Mouse (Mus musculus) kidney, embryonic 14.5 days (tissue): ENCODE measurements around the gene Angel1. TPM values are rescaled to one million over a fixed set of nuclear protein-coding genes. Genes with fewer than 3 reads are reported as not detected.
A peak's percentile ranks its signal among the peaks of the same experiment; 100 is the strongest.

Experiments used
- ATAC-seq: fragments of 200-750 bp; cut with Nextera tagmentation; 2 replicates; pipeline ENCODE4 v1.8.0; 2017; ENCODE audit warnings: moderate number of reproducible peaks, mild to moderate bottlenecking, moderate TSS enrichment, moderate library complexity; ENCODE audit not compliant: low FRiP score, low TSS enrichment
- H3K27ac ChIP-seq: fragments of 300-500 bp; sonication (generic); 2 replicates; pipeline ENCODE4 v1.5.1; 2014; ENCODE audit warnings: low read depth, mild to moderate bottlenecking, low read length, moderate library complexity, mixed read lengths
- H3K27me3 ChIP-seq: fragments of 300-500 bp; sonication (generic); 2 replicates; pipeline ENCODE4 v1.6.1; 2014; ENCODE audit warnings: mild to moderate bottlenecking, low read length; ENCODE audit not compliant: control insufficient read depth, insufficient read depth
- H3K36me3 ChIP-seq: fragments of 300-500 bp; sonication (generic); 2 replicates; pipeline ENCODE4 v1.6.1; 2014; ENCODE audit warnings: low read length, mixed read lengths; ENCODE audit not compliant: control insufficient read depth, insufficient read depth
- H3K4me1 ChIP-seq: fragments of 300-500 bp; sonication (generic); 2 replicates; pipeline ENCODE4 v1.6.1; 2014; ENCODE audit warnings: low read length, mixed read lengths; ENCODE audit not compliant: control insufficient read depth, insufficient read depth
- H3K4me2 ChIP-seq: fragments of 300-500 bp; sonication (generic); replicated peaks from 2 replicates; pipeline ENCODE4 v1.6.1; 2014; ENCODE audit warnings: low read depth, mild to moderate bottlenecking, low read length
- H3K4me3 ChIP-seq: fragments of 300-500 bp; sonication (generic); 2 replicates; pipeline ENCODE4 v1.5.1; 2014; ENCODE audit warnings: mild to moderate bottlenecking, low read length
- H3K9ac ChIP-seq: fragments of 300-500 bp; sonication (generic); 2 replicates; pipeline ENCODE4 v1.6.1; 2014; ENCODE audit warnings: low read depth, mild to moderate bottlenecking, low read length, moderate library complexity
- H3K9me3 ChIP-seq: fragments of 300-500 bp; sonication (generic); 2 replicates; pipeline ENCODE4 v1.6.1; 2016; ENCODE audit warnings: low read length; ENCODE audit not compliant: control insufficient read depth
- WGBS: fragments of 180-500 bp; shearing (Covaris S2); extraction: QIAGEN DNeasy Blood & Tissue Kit; methylation state at CpG from one replicate; pipeline ENCODE4 v1.1.7; 2014; 5-methylcytosine and 5-hydroxymethylcytosine counted together
- polyA plus RNA-seq: library from polyadenylated mRNA; unstranded; fragments of >200 nt; fragmentation: Nextera tagmentation; extraction: Ambion mirVana; gene quantifications from 2 replicates; pipeline ENCODE4 v1.2.1, GENCODE M21; 2014

The Angel1 gene
- polyA plus RNA-seq, 1 experiment from 2014 or later: 10.2 TPM

GRCm38 (mm10) chr12:86678591-86679545 is 47.4 kb downstream of the Angel1 start, which contains the start of gene Vash1:
Vash1 (plus strand) TSS chr12:86678700.
- peak; percentile 76 for ATAC-seq
- no peaks in the 10 kb centered on the region for H3K36me3 ChIP-seq

DNA sequence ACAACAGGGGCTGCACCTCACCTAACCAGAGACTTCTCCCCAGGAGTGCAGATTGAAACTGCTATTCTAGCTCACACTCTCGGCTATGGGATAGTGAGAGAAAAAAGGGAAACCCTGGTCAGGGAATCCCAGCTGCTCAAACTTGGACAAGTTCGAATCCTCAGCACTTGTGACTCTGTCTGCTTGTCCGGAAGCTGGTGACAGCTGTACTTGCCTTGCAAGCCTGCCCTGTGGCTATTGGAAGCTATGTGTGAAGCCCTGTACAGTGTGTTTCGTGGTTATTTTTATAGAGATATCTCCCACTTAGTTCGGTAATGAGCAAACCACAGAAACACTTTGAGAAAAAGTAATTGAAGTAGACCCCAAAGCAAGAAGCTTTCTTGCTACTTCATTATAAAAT is 53.8 kb downstream of the Angel1 start:
- no peak for ATAC-seq
- no peaks in the 10 kb centered on the region for H3K4me1 ChIP-seq
- H3K9me3 ChIP-seq: no peaks in the 10 kb centered on the region
- no peaks in the 10 kb centered on the region for H3K27me3 ChIP-seq
- H3K27ac ChIP-seq: no peak overlapping the region
- 77% methylated on average over 5 of the region's 5 CpGs for WGBS
- H3K36me3 ChIP-seq: no peaks in the 10 kb centered on the region
- H3K9ac ChIP-seq: no peak overlapping the region
- no peak overlapping the region for H3K4me3 ChIP-seq
- no peak overlapping the region for H3K4me2 ChIP-seq

More at GRCm38 (mm10) chr12:86678591-86679545, 47.4 kb downstream of the Angel1 start, which contains the start of gene Vash1:
- under 1% methylated on average over 80 of the region's 94 CpGs for WGBS
- peak within 1 kb of the TSS; percentile 100 for H3K4me2 ChIP-seq
- H3K4me1 ChIP-seq: peaks cover 12% of the 10 kb centered on the region; the same call in 1 of the 2 replicates
- no peaks in the 10 kb centered on the region for H3K27me3 ChIP-seq
- H3K27ac ChIP-seq: peak within 1 kb of the TSS; percentile 63
- no peaks in the 10 kb centered on the region for H3K9me3 ChIP-seq
- peak within 1 kb of the TSS; percentile 86 for H3K9ac ChIP-seq
- peak within 1 kb of the TSS; percentile 78 for H3K4me3 ChIP-seq

GRCm38 (mm10) chr12:86672105-86672504 is 54.2 kb downstream of the Angel1 start:
- Histone ChIP-seq H3K4me1 (no peaks in the 10 kb centered on the region), H3K36me3 (no peaks in the 10 kb centered on the region), H3K9me3 (no peaks in the 10 kb centered on the region), H3K4me3 (no peak overlapping the region), H3K27ac (no peak overlapping the region), H3K27me3 (no peaks in the 10 kb centered on the region), H3K9ac (no peak overlapping the region), H3K4me2 (no peak overlapping the region)
- no peak; the same call in 1 of the 2 replicates for ATAC-seq
- 78% methylated on average over 4 of the region's 4 CpGs for WGBS

DNA sequence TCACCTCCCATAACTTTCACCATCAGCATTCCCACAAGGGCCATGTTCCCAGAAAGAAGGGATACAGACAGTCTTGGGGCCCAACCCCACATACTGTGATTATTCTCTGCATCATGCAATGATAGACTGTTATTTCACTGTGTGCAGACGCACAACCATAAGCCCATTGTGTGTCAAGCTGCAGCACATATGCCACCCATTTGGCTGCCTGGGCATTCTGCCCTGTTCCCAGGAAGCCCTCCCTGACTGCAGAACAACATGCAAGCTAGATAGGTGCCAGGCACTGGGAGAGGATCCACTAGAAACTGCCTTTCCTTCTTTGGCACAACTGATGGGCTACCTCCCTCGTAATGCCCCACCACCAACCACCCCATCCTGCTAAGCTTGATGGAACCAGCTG is 57.9 kb downstream of the Angel1 start:
- Histone ChIP-seq H3K9ac (no peak overlapping the region), H3K4me3 (no peak overlapping the region), H3K27ac (no peak overlapping the region), H3K4me2 (no peak overlapping the region), H3K27me3 (no peaks in the 10 kb centered on the region), H3K36me3 (no peaks in the 10 kb centered on the region), H3K4me1 (no peaks in the 10 kb centered on the region), H3K9me3 (no peaks in the 10 kb centered on the region)
- ATAC-seq: no peak
- 93% methylated on average over 2 of the region's 2 CpGs for WGBS

DNA sequence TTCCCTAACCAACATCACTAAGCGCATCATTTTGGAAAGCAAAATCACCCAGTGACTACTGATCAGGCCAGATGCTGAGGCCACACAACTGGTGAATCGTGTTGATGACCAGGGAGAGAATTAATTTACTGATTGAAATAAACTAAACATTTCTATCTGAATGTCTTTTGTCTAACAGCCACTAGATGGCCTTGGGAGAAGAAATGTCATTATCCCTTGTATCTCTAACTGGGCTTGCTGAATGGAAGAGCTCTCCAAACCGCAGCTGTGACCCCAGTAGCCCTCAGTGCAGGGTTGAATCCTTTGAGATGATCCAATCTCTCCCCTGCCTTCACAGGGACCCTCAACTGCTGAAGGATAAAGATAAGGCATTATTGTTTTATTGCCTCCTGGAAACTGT is 60.6 kb downstream of the Angel1 start:
- Histone ChIP-seq H3K4me3 (no peak overlapping the region), H3K36me3 (no peaks in the 10 kb centered on the region), H3K9ac (no peak overlapping the region), H3K27ac (no peak overlapping the region), H3K4me1 (no peaks in the 10 kb centered on the region), H3K9me3 (no peaks in the 10 kb centered on the region), H3K27me3 (no peaks in the 10 kb centered on the region), H3K4me2 (no peak overlapping the region)
- WGBS: 71% methylated on average over 3 of the region's 3 CpGs
- ATAC-seq: no peak

DNA sequence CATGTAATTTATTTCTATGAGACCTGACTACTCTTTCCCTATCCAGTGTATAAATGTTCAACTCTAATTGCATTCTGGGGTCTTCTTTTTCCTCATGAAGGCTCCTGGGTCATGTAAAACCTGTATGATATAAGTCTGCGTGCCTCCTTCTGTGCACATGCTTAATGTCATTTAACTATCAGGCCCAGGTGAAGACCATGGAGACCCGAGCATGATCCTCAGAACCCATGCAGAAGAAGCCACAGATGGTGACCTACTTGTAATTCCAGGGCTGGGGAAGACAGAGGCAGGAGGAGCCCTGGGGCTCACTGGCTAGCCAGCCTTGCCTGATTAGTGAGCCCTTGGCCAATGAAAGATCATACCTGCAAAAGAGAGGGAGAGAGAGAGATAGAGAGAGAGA is 65.8 kb downstream of the Angel1 start:
- Histone ChIP-seq H3K9me3 (no peaks in the 10 kb centered on the region), H3K4me2 (no peak overlapping the region), H3K9ac (no peak overlapping the region), H3K4me1 (no peaks in the 10 kb centered on the region), H3K4me3 (no peak overlapping the region), H3K27ac (no peak overlapping the region), H3K27me3 (no peaks in the 10 kb centered on the region), H3K36me3 (no peaks in the 10 kb centered on the region)
- WGBS: 74% methylated on average over 2 of the region's 2 CpGs
- no peak for ATAC-seq

DNA sequence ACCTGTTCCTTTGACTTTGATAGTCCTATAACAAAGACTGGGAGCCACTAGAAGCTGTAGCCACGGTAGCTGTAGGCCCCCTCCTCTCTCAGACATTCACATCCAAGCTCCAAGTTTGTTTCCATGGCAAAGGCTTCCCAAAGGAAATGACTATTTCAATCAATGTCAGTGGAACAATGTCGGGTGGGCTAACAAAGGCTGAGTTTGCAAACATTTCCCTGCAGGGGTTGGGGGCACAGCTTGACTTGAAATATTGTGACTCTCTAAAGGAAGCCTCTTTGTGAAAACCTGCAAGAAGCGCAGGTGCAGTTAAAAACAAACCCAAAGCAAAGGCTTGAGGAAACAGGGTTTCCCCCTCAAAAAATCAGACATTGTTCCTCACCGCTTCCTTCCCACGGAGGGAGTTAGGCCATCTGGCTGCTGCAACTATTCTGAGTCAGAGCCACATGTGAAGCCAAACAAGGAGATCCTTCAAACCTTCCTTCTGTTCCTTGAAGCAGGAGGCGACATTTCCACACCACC is 66.8 kb downstream of the Angel1 start:
- Histone ChIP-seq H3K27ac (no peak overlapping the region), H3K4me3 (no peak overlapping the region), H3K9me3 (no peaks in the 10 kb centered on the region), H3K4me1 (no peaks in the 10 kb centered on the region), H3K4me2 (no peak overlapping the region), H3K9ac (no peak overlapping the region), H3K36me3 (no peaks in the 10 kb centered on the region), H3K27me3 (no peaks in the 10 kb centered on the region)
- no peak for ATAC-seq
- 34% methylated on average over 6 of the region's 6 CpGs for WGBS

DNA sequence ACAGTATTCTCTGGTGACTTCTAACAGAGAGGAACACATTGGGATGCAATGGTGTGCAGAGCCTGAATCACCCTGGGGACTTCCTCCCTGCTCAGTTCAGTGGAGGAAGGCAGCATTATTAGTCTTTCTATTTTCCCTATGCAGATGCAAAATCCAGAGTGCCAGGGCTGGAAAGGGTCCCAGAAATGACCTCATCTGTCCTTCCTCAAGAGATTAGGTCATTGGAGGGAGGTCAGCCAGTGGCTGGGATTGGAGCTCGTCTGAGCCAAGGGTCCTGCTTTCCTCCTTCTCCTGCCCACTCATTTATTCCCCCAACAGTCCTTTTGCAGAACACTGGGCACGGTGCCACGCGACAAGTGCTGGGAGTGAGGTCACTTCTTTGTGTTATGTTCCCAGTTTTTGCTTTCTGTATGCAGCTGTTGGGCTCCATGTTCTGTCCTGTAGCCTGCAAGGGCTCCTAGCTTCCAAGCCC is 73.7 kb downstream of the Angel1 start:
- Histone ChIP-seq H3K27ac (no peak overlapping the region), H3K9me3 (no peaks in the 10 kb centered on the region), H3K9ac (no peak overlapping the region), H3K36me3 (no peaks in the 10 kb centered on the region), H3K27me3 (no peaks in the 10 kb centered on the region), H3K4me1 (no peaks in the 10 kb centered on the region), H3K4me3 (no peak overlapping the region), H3K4me2 (no peak overlapping the region)
- no peak for ATAC-seq
- WGBS: 60% methylated on average over 4 of the region's 4 CpGs

- WGBS: 90% methylated on average over 8 of the region's 8 CpGs
- Histone ChIP-seq H3K4me1 (no peaks in the 10 kb centered on the region; the same call in 1 of the 2 replicates), H3K27me3 (no peaks in the 10 kb centered on the region), H3K9ac (no peak overlapping the region), H3K36me3 (no peaks in the 10 kb centered on the region), H3K9me3 (no peaks in the 10 kb centered on the region), H3K4me2 (no peak overlapping the region), H3K27ac (no peak overlapping the region), H3K4me3 (no peak overlapping the region)
- ATAC-seq: no peak
These were observed 74.9 kb downstream of the Angel1 start for GRCm38 (mm10) chr12:86651301-86651860.
